Mouse (Mus musculus): ENCODE measurements around the gene Wbp2nl.

- TF ChIP-seq CTCF (IDR thresholded peaks at IDR 0.05; ENCODE audit: low read depth, low read length) (no peak), GATA1 (IDR thresholded peaks at IDR 0.05; ENCODE audit: borderline replicate concordance, low read length) (no peak), GATA2 (IDR thresholded peaks at IDR 0.05; ENCODE audit: borderline replicate concordance, low read depth, low read length) (no peak)
Observed at GRCm38 (mm10) chr15:82344971-82345370, 46.2 kb downstream of the Wbp2nl start.

Measured in G1E (cell line).